Mouse (Mus musculus) kidney, adult 2 months (tissue): Measurements from ENCODE around the gene Bad.

Experiments
- CTCF ChIP-seq: fragments of 200-500 bp; conservative IDR thresholded peaks from 2 replicates; pipeline ENCODE4 v1.5.1; 2011; ENCODE audit warnings: low read depth, mild to moderate bottlenecking, control low read depth, low read length, moderate library complexity, mixed read lengths; ENCODE audit not compliant: insufficient read depth, insufficient read length
- POLR2A ChIP-seq: fragments of 200-500 bp; IDR thresholded peaks from one replicate; pipeline ENCODE4 v1.6.1; 2011; ENCODE audit warnings: low read depth, low read length, control low read depth

GRCm38 (mm10) chr19:6974211-6975205 lies 32.8 kb downstream of the Bad start, which contains the start of gene Ppp1r14b:
- TF ChIP-seq POLR2A = no peak
- TF ChIP-seq CTCF = no peak
